Mouse (Mus musculus): ENCODE data around the gene Zfp93. TPM values are rescaled to one million over a fixed set of nuclear protein-coding genes. Genes with fewer than 3 reads are reported as not detected.
"Not testable (repeated sequence)": the region's sequence is repeated elsewhere in the genome, so short reads cannot be mapped to it uniquely, and the experiment has no call there.

The Zfp93 gene
- polyA plus RNA-seq, 1 experiment from 2014 or later, result 8.2 TPM

DNA sequence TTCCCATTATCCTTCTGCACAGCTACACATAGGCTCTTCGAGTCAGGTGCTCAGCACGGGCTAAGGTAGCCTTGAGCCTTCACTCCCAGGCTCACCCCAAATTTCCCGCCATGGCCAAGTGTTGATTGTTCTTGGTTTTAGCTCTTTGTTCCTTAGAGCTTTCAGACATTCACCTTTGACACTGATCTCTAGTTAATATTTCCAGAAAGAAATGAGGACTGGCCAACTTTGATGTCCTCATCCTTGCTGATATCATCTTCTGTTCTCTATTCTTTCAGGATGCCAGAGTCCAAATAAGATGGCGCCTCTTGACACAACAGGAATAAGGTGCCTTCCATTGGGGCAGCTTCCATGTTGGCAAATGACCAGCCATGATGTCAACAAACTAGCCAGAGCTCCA is 4.2 kb downstream of the Zfp93 start:
- DNase-seq (ENCODE audit: low spot score), result no peak
- 92% methylated on average over 4 of the region's 4 CpGs for WGBS
- peaks cover 49% of the 10 kb centered on the region for H3K36me3 ChIP-seq (replicated peaks)
- no peaks in the 10 kb centered on the region for H3K27me3 ChIP-seq (replicated peaks; ENCODE audit: low read depth, poor library complexity, severe bottlenecking)
- no peak overlapping the region for H3K4me3 ChIP-seq
- H3K9me3 ChIP-seq, result peaks cover 14% of the 10 kb centered on the region; the same call in 1 of the 2 replicates
- no peak overlapping the region for H3K27ac ChIP-seq (replicated peaks)
- peaks cover 5% of the 10 kb centered on the region for H3K4me1 ChIP-seq

DNA sequence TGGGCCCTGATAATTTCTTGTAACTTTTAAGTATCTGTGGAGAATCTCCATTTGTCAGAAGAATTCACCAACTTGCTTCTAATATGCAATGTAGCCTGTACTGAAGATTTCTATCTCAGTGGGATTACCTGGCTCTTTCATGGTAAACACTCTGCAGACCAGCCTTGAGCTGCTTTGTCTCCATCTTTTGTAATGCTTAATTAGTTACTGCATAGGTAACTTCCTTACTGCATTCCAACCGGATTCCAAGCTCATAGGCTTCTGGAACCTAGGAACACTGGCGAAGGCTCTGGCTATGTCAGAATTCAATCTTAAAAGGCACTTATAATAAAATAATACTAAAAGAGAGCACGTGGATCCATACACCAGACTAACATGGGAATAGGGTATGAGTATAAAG is 8.6 kb downstream of the Zfp93 start:
- not testable (repeated sequence) for H3K4me3 ChIP-seq; H3K27ac ChIP-seq (replicated peaks); H3K4me1 ChIP-seq; DNase-seq (ENCODE audit: low spot score); H3K27me3 ChIP-seq (replicated peaks; ENCODE audit: low read depth, poor library complexity, severe bottlenecking)
- Histone ChIP-seq H3K9me3 (peaks cover 14% of the 10 kb centered on the region; the same call in 1 of the 2 replicates), H3K36me3 (replicated peaks) (peaks cover 38% of the 10 kb centered on the region)
- 83% methylated on average over 3 of the region's 3 CpGs for WGBS

DNA sequence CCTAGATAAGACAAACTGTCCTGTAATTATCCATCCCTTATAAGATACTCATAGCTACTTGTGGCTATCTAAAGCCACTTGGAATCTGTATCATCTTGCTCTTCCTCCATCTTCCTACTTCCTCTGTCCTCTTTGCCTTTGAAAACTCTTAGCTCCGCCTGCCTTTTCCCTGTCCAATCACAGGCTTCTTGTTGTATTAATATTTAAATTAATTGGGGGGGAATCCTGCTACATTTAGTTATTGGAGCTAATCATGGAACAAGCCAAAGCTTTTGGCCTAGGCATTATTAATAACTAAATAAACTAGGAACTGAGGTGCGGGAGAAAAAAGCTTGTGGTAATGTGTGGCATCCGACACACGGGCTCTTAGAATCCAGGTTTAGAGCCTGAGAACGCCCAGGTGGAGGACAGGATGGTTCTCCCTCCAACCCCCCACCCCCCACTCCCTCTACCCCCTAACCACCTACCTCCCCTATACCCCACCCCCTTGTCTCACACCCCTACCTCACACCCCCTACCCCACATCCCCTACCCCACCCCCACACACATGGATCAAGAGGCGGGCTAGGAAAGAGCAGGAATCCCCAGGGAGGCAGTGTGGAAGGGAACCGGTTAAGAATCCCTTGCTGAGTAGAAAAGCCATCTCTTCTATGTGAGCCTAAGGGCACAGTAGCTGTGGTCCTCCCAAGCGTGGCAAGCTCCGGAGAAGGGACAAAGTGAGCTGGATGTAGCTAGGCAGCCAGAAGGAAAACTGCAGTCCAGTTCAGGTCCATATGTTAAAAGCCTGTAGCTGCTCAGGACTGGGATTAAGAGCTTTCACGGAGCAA is 10.0 kb downstream of the Zfp93 start:
- H3K4me1 ChIP-seq, result peaks cover 7% of the 10 kb centered on the region; the same call in 1 of the 2 replicates
- 53% methylated on average over 10 of the region's 10 CpGs for WGBS
- peaks cover 23% of the 10 kb centered on the region for H3K36me3 ChIP-seq (replicated peaks)
- no peak overlapping the region for H3K27ac ChIP-seq (replicated peaks)
- no peak overlapping the region for H3K4me3 ChIP-seq
- no peaks in the 10 kb centered on the region for H3K27me3 ChIP-seq (replicated peaks; ENCODE audit: low read depth, poor library complexity, severe bottlenecking)
- no peak for DNase-seq (ENCODE audit: low spot score)
- peaks cover 8% of the 10 kb centered on the region; the same call in 1 of the 2 replicates for H3K9me3 ChIP-seq

DNA sequence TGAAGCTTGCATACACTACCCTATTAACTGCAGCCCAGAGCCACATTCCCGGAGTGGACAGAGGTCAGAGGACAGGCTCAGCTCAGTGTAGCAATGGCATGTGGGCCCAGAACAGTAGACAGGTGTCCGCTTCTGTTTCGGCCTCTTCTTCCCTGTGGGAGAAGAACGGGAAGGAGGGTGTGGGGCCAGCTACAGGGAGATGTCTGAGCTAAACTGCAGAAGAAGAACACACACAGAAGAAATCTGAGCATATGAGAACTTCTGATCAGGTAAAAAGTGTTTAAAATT is 10.6 kb downstream of the Zfp93 start:
- H3K9me3 ChIP-seq, result peaks cover 7% of the 10 kb centered on the region; the same call in 1 of the 2 replicates
- 47% methylated on average over 4 of the region's 4 CpGs for WGBS
- no peak overlapping the region for H3K4me3 ChIP-seq
- H3K27me3 ChIP-seq (replicated peaks; ENCODE audit: low read depth, poor library complexity, severe bottlenecking), result no peaks in the 10 kb centered on the region
- H3K27ac ChIP-seq (replicated peaks), result no peak overlapping the region
- DNase-seq (ENCODE audit: low spot score), result no peak
- peaks cover 7% of the 10 kb centered on the region; the same call in 1 of the 2 replicates for H3K4me1 ChIP-seq
- peaks cover 17% of the 10 kb centered on the region for H3K36me3 ChIP-seq (replicated peaks)

DNA sequence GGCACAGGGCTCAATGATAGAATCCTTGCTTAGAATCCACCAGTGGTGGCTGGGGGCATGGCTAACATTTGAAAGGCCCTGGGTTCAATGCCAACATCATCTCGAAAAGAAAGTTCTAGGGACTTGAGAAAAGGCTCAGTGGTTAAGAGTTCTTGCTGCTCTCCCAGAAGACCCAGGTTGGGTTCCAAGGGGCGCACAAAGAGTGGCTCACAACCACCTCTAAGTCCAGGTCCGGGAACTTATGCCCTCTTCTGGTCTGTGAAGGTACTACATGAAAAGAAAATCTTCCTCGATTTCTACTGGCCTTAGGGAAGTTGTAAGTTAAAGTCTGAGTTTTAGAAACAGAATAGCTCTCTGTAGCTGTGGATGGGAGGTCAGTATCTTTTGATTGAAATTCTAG is 15.9 kb downstream of the Zfp93 start:
- no peaks in the 10 kb centered on the region for H3K27me3 ChIP-seq (replicated peaks; ENCODE audit: low read depth, poor library complexity, severe bottlenecking)
- no peak overlapping the region for H3K4me3 ChIP-seq
- peaks cover 4% of the 10 kb centered on the region; the same call in 1 of the 2 replicates for H3K9me3 ChIP-seq
- H3K36me3 ChIP-seq (replicated peaks), result peaks cover 40% of the 10 kb centered on the region
- H3K4me1 ChIP-seq, result no peaks in the 10 kb centered on the region
- WGBS, result 46% methylated on average over 4 of the region's 4 CpGs
- no peak overlapping the region for H3K27ac ChIP-seq (replicated peaks)
- DNase-seq (ENCODE audit: low spot score), result peak; percentile 5

DNA sequence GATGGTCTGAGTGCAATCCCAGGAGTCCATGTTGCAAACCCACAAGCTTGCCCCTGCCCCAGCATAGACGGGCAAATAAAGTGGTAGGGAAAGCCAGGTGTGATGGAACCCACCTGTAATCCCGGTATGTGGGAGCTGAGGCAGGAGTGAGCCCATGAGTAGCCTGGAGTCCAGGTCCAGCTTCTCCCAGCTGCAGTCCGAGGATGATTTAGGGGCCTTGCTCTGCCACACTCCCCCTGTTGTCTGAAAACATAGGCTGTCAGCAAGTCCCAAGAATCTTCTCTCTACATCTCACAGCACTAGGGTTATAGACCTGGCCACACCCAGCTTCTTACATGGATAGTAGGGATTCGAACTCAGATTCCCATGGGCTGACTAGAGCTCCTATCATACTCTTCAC is 16.7 kb downstream of the Zfp93 start:
- peaks cover 48% of the 10 kb centered on the region for H3K36me3 ChIP-seq (replicated peaks)
- no peak overlapping the region for H3K27ac ChIP-seq (replicated peaks)
- peaks cover 12% of the 10 kb centered on the region; the same call in 1 of the 2 replicates for H3K9me3 ChIP-seq
- H3K4me3 ChIP-seq, result no peak overlapping the region
- 72% methylated on average over 4 of the region's 4 CpGs for WGBS
- no peaks in the 10 kb centered on the region for H3K4me1 ChIP-seq
- H3K27me3 ChIP-seq (replicated peaks; ENCODE audit: low read depth, poor library complexity, severe bottlenecking), result no peaks in the 10 kb centered on the region
- DNase-seq (ENCODE audit: low spot score), result peak; percentile 5

DNA sequence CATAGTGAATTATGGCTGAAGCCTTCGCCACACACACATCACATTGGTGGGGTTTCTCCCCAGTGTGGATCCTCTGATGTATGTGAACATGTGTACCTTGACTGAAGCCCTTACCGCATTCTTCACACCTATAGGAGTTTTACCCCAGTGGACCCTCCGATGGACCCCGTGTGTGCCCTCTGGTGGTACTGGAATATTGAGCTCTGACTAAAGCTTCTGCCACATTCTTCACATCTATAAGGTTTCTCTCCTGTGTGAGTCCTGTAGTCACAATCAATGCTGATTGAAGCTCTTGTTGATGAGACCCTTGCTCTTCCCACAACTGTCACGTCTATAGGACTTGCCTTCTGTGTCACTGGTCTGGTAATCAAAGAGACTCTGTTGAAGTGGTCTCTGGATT is 17.4 kb downstream of the Zfp93 start:
- no peaks in the 10 kb centered on the region for H3K4me1 ChIP-seq
- WGBS, result 87% methylated on average over 5 of the region's 5 CpGs
- H3K4me3 ChIP-seq, result no peak overlapping the region
- H3K36me3 ChIP-seq (replicated peaks), result peaks cover 56% of the 10 kb centered on the region
- H3K27ac ChIP-seq (replicated peaks), result no peak overlapping the region
- peaks cover 14% of the 10 kb centered on the region; the same call in 1 of the 2 replicates for H3K9me3 ChIP-seq
- no peaks in the 10 kb centered on the region for H3K27me3 ChIP-seq (replicated peaks; ENCODE audit: low read depth, poor library complexity, severe bottlenecking)
- DNase-seq (ENCODE audit: low spot score), result peak; percentile 6

DNA sequence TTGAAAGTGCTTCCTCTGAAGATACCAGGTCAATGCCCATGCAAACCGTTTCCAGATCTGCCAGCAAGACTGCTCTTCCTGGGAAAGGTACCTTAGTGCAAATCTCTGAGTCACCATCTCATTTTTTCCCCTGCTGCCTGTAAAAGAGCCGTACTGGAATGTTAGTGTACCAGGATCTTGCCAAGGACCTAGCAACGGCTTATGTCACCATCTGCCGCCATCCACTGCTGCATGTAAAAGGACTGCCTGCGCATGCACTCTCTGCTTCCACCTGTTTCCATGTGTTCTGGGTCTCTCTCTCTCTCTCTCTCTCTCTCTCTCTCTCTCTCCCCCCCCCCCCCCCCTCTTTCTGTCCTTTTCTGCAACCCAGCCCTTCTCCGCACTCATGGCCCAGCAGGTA is 18.3 kb downstream of the Zfp93 start:
- Histone ChIP-seq H3K4me3 (no peak overlapping the region), H3K36me3 (replicated peaks) (peaks cover 64% of the 10 kb centered on the region), H3K27me3 (replicated peaks; ENCODE audit: low read depth, poor library complexity, severe bottlenecking) (no peaks in the 10 kb centered on the region), H3K4me1 (no peaks in the 10 kb centered on the region), H3K27ac (replicated peaks) (no peak overlapping the region), H3K9me3 (peaks cover 14% of the 10 kb centered on the region; the same call in 1 of the 2 replicates)
- no peak for DNase-seq (ENCODE audit: low spot score)
- WGBS, result 94% methylated on average over 6 of the region's 6 CpGs

DNA sequence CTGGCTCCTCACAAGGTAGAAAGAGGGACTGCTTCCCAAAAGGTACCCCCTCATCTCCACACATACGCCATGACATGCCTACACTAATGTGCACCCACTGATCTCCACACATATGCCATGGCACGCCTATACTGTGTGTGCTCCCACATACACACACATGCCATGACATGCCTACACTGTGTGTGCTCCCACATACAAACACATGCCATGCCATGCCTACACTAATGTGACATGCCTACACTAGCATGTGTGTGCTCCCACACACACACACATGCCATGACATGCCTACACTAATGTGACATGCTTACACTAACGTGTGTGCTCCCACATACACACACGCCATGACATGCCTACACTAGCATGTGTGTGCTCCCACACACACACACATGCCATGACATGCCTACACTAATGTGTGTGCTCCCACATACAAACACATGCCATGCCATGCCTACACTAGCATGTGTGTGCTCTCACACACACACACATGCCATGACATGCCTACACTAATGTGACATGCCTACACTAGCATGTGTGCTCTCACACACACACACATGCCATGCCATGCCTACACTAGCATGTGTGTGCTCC is 20.0 kb downstream of the Zfp93 start:
- H3K27me3 ChIP-seq (replicated peaks; ENCODE audit: low read depth, poor library complexity, severe bottlenecking), result no peaks in the 10 kb centered on the region
- no peaks in the 10 kb centered on the region for H3K4me1 ChIP-seq
- peaks cover 81% of the 10 kb centered on the region for H3K36me3 ChIP-seq (replicated peaks)
- peaks cover 14% of the 10 kb centered on the region; the same call in 1 of the 2 replicates for H3K9me3 ChIP-seq
- 91% methylated on average over 4 of the region's 4 CpGs for WGBS
- no peak for DNase-seq (ENCODE audit: low spot score)
- H3K4me3 ChIP-seq, result no peak overlapping the region
- H3K27ac ChIP-seq (replicated peaks), result no peak overlapping the region

DNA sequence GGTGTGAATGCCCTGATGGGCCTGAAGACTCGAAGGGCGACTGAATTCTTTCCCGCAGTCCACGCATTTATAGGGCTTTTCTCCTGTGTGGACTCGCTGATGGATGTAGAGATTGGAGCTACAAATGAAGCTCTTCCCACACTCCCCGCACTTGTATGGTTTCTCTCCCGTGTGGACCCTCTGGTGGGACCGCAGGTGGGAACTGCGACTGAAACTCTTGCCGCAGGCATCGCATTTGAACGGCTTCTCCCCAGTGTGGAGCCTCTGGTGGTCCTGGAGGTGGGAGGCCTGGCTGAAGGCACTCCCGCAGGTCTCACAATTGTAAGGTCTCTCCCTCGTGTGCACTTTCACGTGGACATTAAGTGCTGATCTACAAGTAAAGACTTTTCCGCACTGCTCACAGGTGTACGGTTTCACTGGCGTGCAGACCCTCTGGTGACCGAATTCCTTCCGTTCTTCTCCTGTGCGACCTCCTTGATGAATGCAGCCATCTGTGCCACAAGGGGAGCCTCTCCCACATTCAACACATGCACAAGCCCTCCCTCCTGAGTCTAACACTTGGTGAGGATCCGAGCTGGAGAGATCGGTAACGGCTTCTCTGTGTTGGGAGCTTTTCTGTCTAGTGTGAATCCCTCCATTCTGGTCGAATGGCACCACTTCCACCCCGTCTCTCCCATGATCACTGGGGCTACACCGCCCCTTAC is 21.3 kb downstream of the Zfp93 start:
- H3K36me3 ChIP-seq (replicated peaks), result peaks cover 95% of the 10 kb centered on the region
- 90% methylated on average over 27 of the region's 27 CpGs for WGBS
- DNase-seq (ENCODE audit: low spot score), result no peak

DNA sequence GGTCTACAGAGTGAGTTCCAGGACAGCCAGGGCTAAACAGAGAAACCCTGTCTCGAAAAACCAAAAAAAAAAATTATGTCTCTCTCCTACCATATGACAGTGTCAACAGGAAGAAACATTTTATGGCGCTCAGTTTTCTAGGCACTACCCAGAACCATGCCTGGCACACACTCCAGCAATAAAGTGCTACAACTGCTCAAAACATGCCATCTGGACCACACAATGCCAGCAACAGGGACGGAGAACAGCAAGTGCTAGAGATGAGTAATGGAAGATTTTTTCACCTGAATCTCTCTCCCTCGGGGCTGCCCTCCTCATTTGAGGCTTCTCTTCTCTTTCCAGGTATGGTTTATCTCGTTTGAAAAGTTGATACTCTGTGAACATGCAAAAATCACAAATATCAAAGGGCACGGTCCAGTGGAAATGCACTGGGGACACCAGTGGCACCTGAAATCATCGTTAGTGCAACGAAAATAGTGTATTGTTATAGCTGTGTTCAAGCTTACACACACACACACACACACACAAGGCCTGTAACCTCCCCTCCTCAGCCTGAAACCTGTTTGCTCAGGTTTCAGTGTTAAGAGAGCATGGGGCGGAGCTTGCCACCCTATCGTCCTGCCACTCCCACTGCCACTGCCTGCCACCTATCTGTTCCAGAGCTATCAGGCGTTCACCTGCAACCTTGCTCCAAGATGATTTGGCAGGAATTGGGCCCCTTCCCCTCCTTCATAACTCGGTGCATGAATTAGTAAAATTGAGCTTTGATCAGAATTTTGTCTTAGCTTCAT is 23.0 kb downstream of the Zfp93 start:
- Histone ChIP-seq H3K4me1 (peaks cover 7% of the 10 kb centered on the region), H3K36me3 (replicated peaks) (peaks cover 96% of the 10 kb centered on the region), H3K9me3 (peaks cover 10% of the 10 kb centered on the region; the same call in 1 of the 2 replicates), H3K27ac (replicated peaks) (no peak overlapping the region), H3K27me3 (replicated peaks; ENCODE audit: low read depth, poor library complexity, severe bottlenecking) (no peaks in the 10 kb centered on the region), H3K4me3 (no peak overlapping the region)
- no peak for DNase-seq (ENCODE audit: low spot score)
- WGBS, result 87% methylated on average over 12 of the region's 12 CpGs

More for the DNA sequence above, 21.3 kb downstream of the Zfp93 start:
- Histone ChIP-seq H3K27ac (replicated peaks) (no peak overlapping the region), H3K4me3 (no peak overlapping the region), H3K27me3 (replicated peaks; ENCODE audit: low read depth, poor library complexity, severe bottlenecking) (no peaks in the 10 kb centered on the region), H3K9me3 (peaks cover 14% of the 10 kb centered on the region; the same call in 1 of the 2 replicates), H3K4me1 (no peaks in the 10 kb centered on the region)

DNA sequence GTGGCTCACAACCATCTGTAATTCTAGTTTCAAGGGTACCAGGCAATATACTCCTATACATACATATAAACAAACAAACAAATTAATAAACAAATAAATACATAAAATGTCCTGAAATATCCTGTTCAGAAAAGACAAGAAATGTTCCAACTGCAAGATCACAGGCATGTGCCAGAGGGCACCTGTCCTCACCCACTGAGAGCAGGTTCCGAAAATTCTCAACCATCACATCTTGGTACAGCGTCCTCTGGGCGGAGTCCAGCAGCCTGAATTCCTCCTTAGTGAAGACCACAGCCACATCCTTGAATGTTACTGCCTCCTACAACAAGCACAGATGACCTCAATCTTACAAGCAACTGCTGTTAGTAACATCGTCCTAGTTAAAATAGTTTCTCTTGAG is 24.5 kb downstream of the Zfp93 start:
- 95% methylated on average over 4 of the region's 4 CpGs for WGBS
- peaks cover 10% of the 10 kb centered on the region; the same call in 1 of the 2 replicates for H3K9me3 ChIP-seq
- H3K27me3 ChIP-seq (replicated peaks; ENCODE audit: low read depth, poor library complexity, severe bottlenecking), result no peaks in the 10 kb centered on the region
- peaks cover 81% of the 10 kb centered on the region for H3K36me3 ChIP-seq (replicated peaks)
- no peak overlapping the region for H3K4me3 ChIP-seq
- no peak overlapping the region for H3K27ac ChIP-seq (replicated peaks)
- DNase-seq (ENCODE audit: low spot score), result no peak
- peaks cover 10% of the 10 kb centered on the region for H3K4me1 ChIP-seq
